Mouse (Mus musculus) C2C12 (cell line): ENCODE data around the gene Mfn1. TPM values are rescaled to one million over a fixed set of nuclear protein-coding genes. Genes with fewer than 3 reads are reported as not detected.

Source experiments
- H3K27me3 ChIP-seq: one replicate; pipeline ENCODE4 v1.6.1; 2011; ENCODE audit not compliant: control insufficient read depth, insufficient read depth, insufficient read length
- H3K36me3 ChIP-seq: one replicate; pipeline ENCODE4 v1.6.1; 2011; ENCODE audit not compliant: control insufficient read depth, insufficient read depth
- H3K4me3 ChIP-seq: one replicate; pipeline ENCODE4 v1.5.1; 2011; ENCODE audit warnings: mild to moderate bottlenecking, control low read depth; ENCODE audit not compliant: poor library complexity, insufficient read depth, severe bottlenecking
- H3K79me2 ChIP-seq: one replicate; pipeline ENCODE4 v1.6.1; 2011; ENCODE audit not compliant: control insufficient read depth, insufficient read depth
- H3K79me3 ChIP-seq: one replicate; pipeline ENCODE4 v1.6.1; 2011; ENCODE audit warnings: low read depth, control low read depth
- H3ac ChIP-seq: one replicate; pipeline ENCODE3; 2011; ENCODE audit warnings: low read depth; ENCODE audit not compliant: control insufficient read depth, insufficient read length
- CEBPB ChIP-seq: IDR thresholded peaks from one replicate; pipeline ENCODE4 v1.6.1; 2011; ENCODE audit warnings: low read depth, mild to moderate bottlenecking, control low read depth, moderate library complexity
- CTCF ChIP-seq: IDR thresholded peaks from one replicate; pipeline ENCODE4 v1.5.1; 2011; ENCODE audit not compliant: control insufficient read depth, insufficient read depth, insufficient read length
- FOSL1 ChIP-seq: IDR thresholded peaks from one replicate; pipeline ENCODE4 v1.8.0; 2011; ENCODE audit warnings: mild to moderate bottlenecking, low read length; ENCODE audit not compliant: poor library complexity, insufficient read depth, severe bottlenecking
- MAX ChIP-seq: IDR thresholded peaks from one replicate; pipeline ENCODE4 v1.6.1; 2011; ENCODE audit warnings: mild to moderate bottlenecking, control low read depth
- MYOD1 ChIP-seq: IDR thresholded peaks from one replicate; pipeline ENCODE4 v1.6.1; 2011; ENCODE audit warnings: low read depth; ENCODE audit not compliant: control insufficient read depth, insufficient read length
- MYOG ChIP-seq: IDR thresholded peaks from one replicate; pipeline ENCODE4 v1.6.1; 2011; ENCODE audit not compliant: control insufficient read depth, insufficient read length; ENCODE audit errors: extremely low read depth
- USF1 ChIP-seq: IDR thresholded peaks from one replicate; pipeline ENCODE4 v1.6.1; 2011; ENCODE audit warnings: low read depth, mild to moderate bottlenecking, control low read depth, moderate library complexity
- polyA plus RNA-seq: library from polyadenylated mRNA; unstranded; fragments of >200 nt; fragmentation: generic; extraction: Trizol; gene quantifications from one replicate; pipeline ENCODE4 v1.2.1, GENCODE M21; 2012; ENCODE audit warnings: missing spikeins

The Mfn1 gene
- polyA plus RNA-seq, 1 experiment = 10.1 TPM

DNA sequence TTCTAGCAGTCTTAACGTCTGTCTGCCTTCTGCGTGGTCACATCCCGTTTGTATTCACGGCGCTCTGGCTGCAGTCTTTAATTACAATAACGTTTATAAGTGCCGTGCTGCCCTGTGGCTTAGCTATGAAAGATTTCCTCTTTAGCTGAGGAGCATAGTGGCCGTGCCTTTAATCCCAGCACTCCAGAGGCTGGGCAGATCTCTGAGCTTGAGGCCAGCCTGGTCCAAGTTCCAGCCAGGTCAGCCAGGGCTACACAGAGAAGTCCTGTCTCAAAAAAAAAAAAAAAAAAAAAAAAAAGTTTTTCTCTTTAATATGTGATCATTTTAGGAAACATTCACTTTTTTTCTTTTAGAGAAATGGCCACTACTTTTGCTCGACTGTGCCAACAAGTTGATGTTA, 44.6 kb downstream of the Mfn1 start:
- no peak for TF ChIP-seq USF1
- no peak for TF ChIP-seq CEBPB
- no peak for TF ChIP-seq MYOG
- TF ChIP-seq FOSL1 = no peak
- no peak for TF ChIP-seq MYOD1
- Histone ChIP-seq H3K27me3 (no peaks in the 10 kb centered on the region), H3K79me3 (no peaks in the 10 kb centered on the region), H3K4me3 (no peak overlapping the region), H3K79me2 (no peaks in the 10 kb centered on the region), H3ac (no peak overlapping the region), H3K36me3 (peaks cover 38% of the 10 kb centered on the region)

DNA sequence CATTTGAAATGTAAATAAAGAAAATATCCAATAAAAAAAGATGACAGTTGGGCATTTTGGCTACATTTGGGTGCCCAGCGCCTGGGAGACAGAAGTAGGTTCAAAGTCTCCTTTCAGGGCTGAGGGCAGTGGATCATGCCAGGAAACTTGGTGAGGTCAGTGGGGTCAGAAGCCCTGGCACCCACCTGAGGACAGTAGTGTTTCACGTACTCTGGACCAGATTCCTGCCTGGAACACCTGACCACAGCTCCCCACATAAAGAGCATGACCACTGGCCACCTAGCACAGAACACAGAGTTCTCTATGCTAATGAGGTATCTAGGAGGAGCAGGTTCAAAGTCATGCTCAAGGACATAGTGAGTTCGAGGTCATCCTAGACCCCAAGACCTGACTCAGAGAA, 45.9 kb downstream of the Mfn1 start:
- Histone ChIP-seq H3ac (no peak overlapping the region), H3K27me3 (no peaks in the 10 kb centered on the region), H3K79me3 (no peaks in the 10 kb centered on the region), H3K36me3 (peaks cover 32% of the 10 kb centered on the region), H3K4me3 (no peak overlapping the region), H3K79me2 (no peaks in the 10 kb centered on the region)
- TF ChIP-seq FOSL1 = no peak
- no peak for TF ChIP-seq USF1
- no peak for TF ChIP-seq CEBPB
- no peak for TF ChIP-seq MAX
- no peak for TF ChIP-seq MYOD1
- no peak for TF ChIP-seq CTCF
- TF ChIP-seq MYOG = no peak

DNA sequence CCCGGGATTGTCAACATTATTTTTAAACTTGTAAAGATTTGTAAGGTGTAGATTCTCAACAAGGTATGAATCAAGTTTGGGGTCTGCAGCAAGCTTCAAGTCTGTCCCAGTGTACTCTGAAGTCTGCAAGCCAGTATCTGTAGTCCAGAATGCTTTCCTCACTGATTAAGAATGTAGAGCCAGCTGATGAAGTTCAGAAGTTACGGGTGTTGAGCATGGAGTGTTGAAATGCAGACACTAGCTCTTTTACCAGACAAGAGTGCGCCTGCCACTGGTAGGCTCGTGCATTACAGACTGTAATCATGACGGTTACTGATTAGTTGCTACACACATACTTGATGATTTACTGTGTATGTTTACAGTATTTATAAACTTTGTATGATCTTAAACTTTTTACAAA, 49.5 kb downstream of the Mfn1 start:
- Histone ChIP-seq H3K4me3 (no peak overlapping the region), H3K27me3 (no peaks in the 10 kb centered on the region), H3ac (no peak overlapping the region), H3K36me3 (peaks cover 46% of the 10 kb centered on the region), H3K79me3 (no peaks in the 10 kb centered on the region), H3K79me2 (no peaks in the 10 kb centered on the region)
- no peak for TF ChIP-seq FOSL1
- TF ChIP-seq CTCF = no peak
- no peak for TF ChIP-seq USF1
- no peak for TF ChIP-seq MYOD1
- TF ChIP-seq MYOG = no peak
- TF ChIP-seq MAX = no peak
- TF ChIP-seq CEBPB = no peak

DNA sequence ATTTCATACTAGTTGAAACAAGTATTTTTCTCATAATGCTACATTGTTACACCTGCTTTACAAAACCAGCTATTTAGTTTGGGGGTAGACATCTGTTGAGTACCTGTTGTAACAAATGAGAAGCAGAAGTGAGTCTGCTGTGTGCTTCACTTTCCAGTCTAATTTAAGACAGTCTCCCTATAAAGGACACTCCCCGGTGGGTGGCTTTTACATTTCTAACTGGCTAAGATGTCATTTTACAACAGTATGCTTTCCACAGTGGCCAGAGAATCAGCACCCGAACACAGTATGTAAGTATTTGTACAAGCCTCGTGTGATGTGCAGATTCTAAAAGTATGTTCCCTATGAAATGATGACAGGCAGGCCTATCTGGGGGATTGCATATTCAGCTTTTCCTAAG, 51.5 kb downstream of the Mfn1 start:
- no peaks in the 10 kb centered on the region for H3K27me3 ChIP-seq
- peaks cover 44% of the 10 kb centered on the region for H3K36me3 ChIP-seq
- TF ChIP-seq MYOG = no peak
- no peaks in the 10 kb centered on the region for H3K79me3 ChIP-seq
- no peak overlapping the region for H3ac ChIP-seq
- no peaks in the 10 kb centered on the region for H3K79me2 ChIP-seq
- no peak overlapping the region for H3K4me3 ChIP-seq

DNA sequence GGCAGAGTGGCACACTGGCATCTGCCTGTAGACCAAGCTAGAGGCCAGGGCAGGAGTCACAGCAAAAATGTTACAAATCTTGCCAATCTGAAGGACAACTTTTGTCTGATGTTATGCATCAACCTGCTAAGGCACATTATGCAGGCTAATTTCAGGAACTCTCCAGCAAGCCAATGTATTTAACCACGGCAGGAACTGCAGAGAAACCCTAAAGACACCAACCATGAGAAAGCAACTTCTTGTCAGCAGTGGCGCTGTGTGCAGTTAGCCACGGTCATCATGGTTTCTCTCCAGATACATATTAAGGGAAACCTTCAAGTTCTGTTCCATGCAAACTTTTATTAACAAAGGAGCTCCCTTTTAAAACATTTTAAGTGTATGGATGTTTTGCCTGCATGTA, 52.6 kb downstream of the Mfn1 start:
- H3ac ChIP-seq = no peak overlapping the region
- no peaks in the 10 kb centered on the region for H3K79me3 ChIP-seq
- no peaks in the 10 kb centered on the region for H3K27me3 ChIP-seq
- peaks cover 45% of the 10 kb centered on the region for H3K36me3 ChIP-seq
- no peak overlapping the region for H3K4me3 ChIP-seq
- TF ChIP-seq FOSL1 (no peak), USF1 (no peak), CEBPB (no peak), MAX (no peak), MYOG (no peak), CTCF (no peak), MYOD1 (no peak)
- no peaks in the 10 kb centered on the region for H3K79me2 ChIP-seq

DNA sequence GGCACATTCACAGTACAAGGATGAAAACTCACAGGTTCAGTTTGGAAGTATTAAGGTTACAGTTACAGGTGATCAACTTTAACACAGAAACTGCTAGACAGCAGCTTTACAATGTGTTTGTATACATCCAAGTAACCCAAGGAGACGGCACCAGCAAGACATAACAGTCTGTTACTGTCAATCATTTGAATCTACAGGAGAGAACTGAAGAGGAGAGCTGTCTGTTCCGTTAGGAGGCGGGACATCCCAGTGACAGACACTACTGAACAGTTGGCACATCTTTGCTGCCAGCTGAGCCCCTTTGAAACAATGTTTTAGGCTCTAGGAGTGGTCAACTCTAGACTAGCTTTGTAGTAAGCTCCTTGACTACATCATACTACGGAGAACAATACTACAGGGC, 54.2 kb downstream of the Mfn1 start:
- no peaks in the 10 kb centered on the region for H3K79me2 ChIP-seq
- no peaks in the 10 kb centered on the region for H3K79me3 ChIP-seq
- H3K4me3 ChIP-seq = no peak overlapping the region
- H3K36me3 ChIP-seq = peaks cover 50% of the 10 kb centered on the region
- H3K27me3 ChIP-seq = no peaks in the 10 kb centered on the region
- TF ChIP-seq MYOG (no peak), CTCF (no peak), USF1 (no peak), MAX (no peak), FOSL1 (no peak), MYOD1 (no peak)
- no peak overlapping the region for H3ac ChIP-seq
